8 mouse cellular contexts compared by ENCODE assay signal in genomic region chr7:29180854-29181236, GRCm38 (mm10). TPM values are rescaled to one million over a fixed set of nuclear protein-coding genes. Genes with fewer than 3 reads are reported as not detected.
DNase-seq lines count a peak whose midpoint lies in the region; ATAC-seq and TF ChIP-seq lines count a peak whose summit lies in the region.

No protein-coding gene starts in this region.

- H3K9me3 ChIP-seq in embryonic facial prominence, embryonic 14.5 days (ENCODE audit: control insufficient read depth, low read length), result no peaks in the 10 kb centered on the region
- H3K9me3 ChIP-seq in hindbrain, postnatal 0 days (ENCODE audit: low read length), result no peaks in the 10 kb centered on the region
- H3K9me3 ChIP-seq in midbrain, postnatal 0 days (ENCODE audit: low read length), result no peaks in the 10 kb centered on the region

- peaks cover 18% of the 10 kb centered on the region; the same call in 1 of the 2 replicates for H3K36me3 ChIP-seq in embryonic facial prominence, embryonic 14.5 days (ENCODE audit: control insufficient read depth, insufficient read depth, low read length)
- H3K36me3 ChIP-seq in hindbrain, postnatal 0 days (ENCODE audit: insufficient read depth, low read length), result peaks cover 7% of the 10 kb centered on the region
- H3K36me3 ChIP-seq in midbrain, postnatal 0 days (ENCODE audit: insufficient read depth, low read length), result peaks cover 4% of the 10 kb centered on the region

- H3K27me3 ChIP-seq in embryonic facial prominence, embryonic 14.5 days (replicated peaks; ENCODE audit: control insufficient read depth, insufficient read depth, low read length), result no peaks in the 10 kb centered on the region
- no peaks in the 10 kb centered on the region for H3K27me3 ChIP-seq in hindbrain, postnatal 0 days (ENCODE audit: insufficient read depth, low read length)
- no peaks in the 10 kb centered on the region for H3K27me3 ChIP-seq in midbrain, postnatal 0 days (ENCODE audit: insufficient read depth, low read length)

- peak overlapping the region; percentile 91 for H3K27ac ChIP-seq in layer of hippocampus, adult 2 months
- no peak overlapping the region for H3K27ac ChIP-seq in embryonic facial prominence, embryonic 14.5 days (replicated peaks; ENCODE audit: low read depth, low read length)
- H3K27ac ChIP-seq in hindbrain, postnatal 0 days, result peak overlapping the region; percentile 62; the same call in 1 of the 2 replicates
- H3K27ac ChIP-seq in midbrain, postnatal 0 days (ENCODE audit: low read depth, low read length), result peak overlapping the region; percentile 45; the same call in 1 of the 2 replicates

- no peak overlapping the region for H3K9ac ChIP-seq in embryonic facial prominence, embryonic 14.5 days (ENCODE audit: low read depth, low read length)
- H3K9ac ChIP-seq in hindbrain, postnatal 0 days (replicated peaks; ENCODE audit: low read length), result no peak overlapping the region
- H3K9ac ChIP-seq in midbrain, postnatal 0 days (replicated peaks; ENCODE audit: low read length, poor library complexity, severe bottlenecking), result no peak overlapping the region

- H3K4me3 ChIP-seq in layer of hippocampus, adult 2 months, result peak overlapping the region; percentile 83
- H3K4me3 ChIP-seq in embryonic facial prominence, embryonic 14.5 days (ENCODE audit: low read depth, low read length), result peak overlapping the region; percentile 73
- H3K4me3 ChIP-seq in hindbrain, postnatal 0 days (ENCODE audit: low read length), result peak overlapping the region; percentile 49
- H3K4me3 ChIP-seq in midbrain, postnatal 0 days (ENCODE audit: low read depth, low read length), result peak overlapping the region; percentile 73

- TF ChIP-seq CTCF in layer of hippocampus, adult 2 months (conservative IDR thresholded peaks at IDR 0.05), result no peak
- TF ChIP-seq CTCF in hindbrain, postnatal 0 days (IDR thresholded peaks at IDR 0.05; ENCODE audit: low read depth), result no peak
- no peak; the same call in 1 of the 2 replicates for TF ChIP-seq CTCF in midbrain, postnatal 0 days (IDR thresholded peaks at IDR 0.05)

- ATAC-seq in embryonic facial prominence, embryonic 14.5 days (ENCODE audit: low read depth), result peak; percentile 19
- no peak for ATAC-seq in hindbrain, postnatal 0 days
- peak; percentile 38 for ATAC-seq in midbrain, postnatal 0 days (ENCODE audit: low FRiP score)

- H3K4me1 ChIP-seq in embryonic facial prominence, embryonic 14.5 days (ENCODE audit: control insufficient read depth, insufficient read depth, low read length), result peaks cover 10% of the 10 kb centered on the region; the same call in 1 of the 2 replicates
- H3K4me1 ChIP-seq in hindbrain, postnatal 0 days (ENCODE audit: insufficient read depth, low read length), result peaks cover 10% of the 10 kb centered on the region
- H3K4me1 ChIP-seq in midbrain, postnatal 0 days (ENCODE audit: insufficient read depth, low read length), result peaks cover 10% of the 10 kb centered on the region

- WGBS in embryonic facial prominence, embryonic 14.5 days, result 38% methylated on average over 5 of the region's 5 CpGs
- 45% methylated on average over 5 of the region's 5 CpGs for WGBS in hindbrain, postnatal 0 days
- WGBS in midbrain, postnatal 0 days, result 37% methylated on average over 5 of the region's 5 CpGs

- no peak for DNase-seq in layer of hippocampus, adult 2 months (ENCODE audit: low spot score in 2 of 2)
- DNase-seq in layer of hippocampus, adult 9-11 months, result no peak
- DNase-seq in embryonic facial prominence, embryonic 14.5 days (ENCODE audit: low spot score), result no peak
- no peak for DNase-seq in hindbrain, postnatal 0 days (ENCODE audit: low spot score)
- DNase-seq in midbrain, postnatal 0 days (ENCODE audit: low spot score), result no peak
- no peak for DNase-seq in layer of hippocampus, postnatal 14 days (ENCODE audit: low spot score in 2 of 2)
- no peak for DNase-seq in ovary, postnatal 36 days (ENCODE audit: low spot score)
- DNase-seq in testis, postnatal 14 days (ENCODE audit: low spot score), result no peak

- peak overlapping the region; percentile 81 for H3K4me2 ChIP-seq in embryonic facial prominence, embryonic 14.5 days (ENCODE audit: low read depth, low read length)
- peak overlapping the region; percentile 85 for H3K4me2 ChIP-seq in hindbrain, postnatal 0 days (ENCODE audit: low read depth, low read length)
- H3K4me2 ChIP-seq in midbrain, postnatal 0 days (ENCODE audit: low read depth, low read length, poor library complexity, severe bottlenecking), result peak overlapping the region; percentile 83

RNA-seq across cellular contexts. Expression of gene Psmd8, which starts 0.3 kb away (rescaled TPM):
- total RNA-seq in layer of hippocampus, adult 2 months (2021), result 100 to 1,000 TPM; 131 to 133 TPM
- 244 and 264 TPM in 2 replicates for polyA plus RNA-seq in embryonic facial prominence, embryonic 14.5 days (2014; fragmentation: Nextera tagmentation; extraction: Ambion mirVana)
- total RNA-seq in hindbrain, postnatal 0 days (2014; rRNA removed), result 320 and 323 TPM in 2 replicates
- polyA plus RNA-seq in hindbrain, postnatal 0 days (2015; fragmentation: Nextera tagmentation; extraction: Ambion mirVana), result 285 and 286 TPM in 2 replicates
- 289 and 329 TPM in 2 replicates for total RNA-seq in midbrain, postnatal 0 days (2014; rRNA removed)
- polyA plus RNA-seq in midbrain, postnatal 0 days (2015; fragmentation: Nextera tagmentation; extraction: Ambion mirVana), result 286 and 292 TPM in 2 replicates
- total RNA-seq in layer of hippocampus, postnatal 14 days (2021), result 100 to 1,000 TPM; 153 to 169 TPM

RNA-seq across cellular contexts. Expression of gene Spred3, which starts 10.6 kb away (rescaled TPM):
- total RNA-seq in layer of hippocampus, adult 2 months (2021), result 10 to 100 TPM; 46.9 to 48.1 TPM
- polyA plus RNA-seq in embryonic facial prominence, embryonic 14.5 days (2014; fragmentation: Nextera tagmentation; extraction: Ambion mirVana), result 3.0 and 3.6 TPM in 2 replicates
- 27.4 and 30.8 TPM in 2 replicates for total RNA-seq in hindbrain, postnatal 0 days (2014; rRNA removed)
- polyA plus RNA-seq in hindbrain, postnatal 0 days (2015; fragmentation: Nextera tagmentation; extraction: Ambion mirVana), result 11.1 and 11.2 TPM in 2 replicates
- 33.3 and 35.0 TPM in 2 replicates for total RNA-seq in midbrain, postnatal 0 days (2014; rRNA removed)
- polyA plus RNA-seq in midbrain, postnatal 0 days (2015; fragmentation: Nextera tagmentation; extraction: Ambion mirVana), result 10.4 and 13.1 TPM in 2 replicates
- 10 to 100 TPM; 42.3 to 52.3 TPM for total RNA-seq in layer of hippocampus, postnatal 14 days (2021)

RNA-seq across cellular contexts. Expression of gene Ggn, which starts 10.8 kb away (rescaled TPM):
- under 1 TPM; 0.88 to 0.95 TPM for total RNA-seq in layer of hippocampus, adult 2 months (2021)
- 0.51 and 0.72 TPM in 2 replicates for polyA plus RNA-seq in embryonic facial prominence, embryonic 14.5 days (2014; fragmentation: Nextera tagmentation; extraction: Ambion mirVana)
- 0.73 and 0.75 TPM in 2 replicates for total RNA-seq in hindbrain, postnatal 0 days (2014; rRNA removed)
- polyA plus RNA-seq in hindbrain, postnatal 0 days (2015; fragmentation: Nextera tagmentation; extraction: Ambion mirVana), result 0.41 and 0.74 TPM in 2 replicates
- total RNA-seq in midbrain, postnatal 0 days (2014; rRNA removed), result 0.49 and 1.3 TPM in 2 replicates
- 0.35 and 0.69 TPM in 2 replicates for polyA plus RNA-seq in midbrain, postnatal 0 days (2015; fragmentation: Nextera tagmentation; extraction: Ambion mirVana)
- total RNA-seq in layer of hippocampus, postnatal 14 days (2021), result 1 to 10 TPM; 1.2 to 1.3 TPM

RNA-seq across cellular contexts. Expression of gene Fam98c, which starts 24.8 kb away (rescaled TPM):
- 10 to 100 TPM; 28.1 to 29.3 TPM for total RNA-seq in layer of hippocampus, adult 2 months (2021)
- 15.4 and 16.5 TPM in 2 replicates for polyA plus RNA-seq in embryonic facial prominence, embryonic 14.5 days (2014; fragmentation: Nextera tagmentation; extraction: Ambion mirVana)
- 48.7 and 67.4 TPM in 2 replicates for total RNA-seq in hindbrain, postnatal 0 days (2014; rRNA removed)
- 51.8 and 54.3 TPM in 2 replicates for polyA plus RNA-seq in hindbrain, postnatal 0 days (2015; fragmentation: Nextera tagmentation; extraction: Ambion mirVana)
- 27.5 and 32.9 TPM in 2 replicates for total RNA-seq in midbrain, postnatal 0 days (2014; rRNA removed)
- 37.9 and 38.0 TPM in 2 replicates for polyA plus RNA-seq in midbrain, postnatal 0 days (2015; fragmentation: Nextera tagmentation; extraction: Ambion mirVana)
- 10 to 100 TPM; 29.4 to 32.7 TPM for total RNA-seq in layer of hippocampus, postnatal 14 days (2021)

RNA-seq across cellular contexts. Expression of gene Catsperg1, which starts 33.0 kb away (rescaled TPM):
- 1 to 10 TPM; 1.2 to 2.4 TPM for total RNA-seq in layer of hippocampus, adult 2 months (2021)
- 0.19 and 0.47 TPM in 2 replicates for polyA plus RNA-seq in embryonic facial prominence, embryonic 14.5 days (2014; fragmentation: Nextera tagmentation; extraction: Ambion mirVana)
- total RNA-seq in hindbrain, postnatal 0 days (2014; rRNA removed), result 1.8 and 2.4 TPM in 2 replicates
- polyA plus RNA-seq in hindbrain, postnatal 0 days (2015; fragmentation: Nextera tagmentation; extraction: Ambion mirVana), result 0.95 and 1.9 TPM in 2 replicates
- total RNA-seq in midbrain, postnatal 0 days (2014; rRNA removed), result 3.2 and 4.3 TPM in 2 replicates
- polyA plus RNA-seq in midbrain, postnatal 0 days (2015; fragmentation: Nextera tagmentation; extraction: Ambion mirVana), result 2.9 and 3.7 TPM in 2 replicates
- total RNA-seq in layer of hippocampus, postnatal 14 days (2021), result 1 to 10 TPM; 1.6 to 1.8 TPM
